Mouse (Mus musculus) embryonic facial prominence, embryonic 11.5 days (tissue): ENCODE data around the gene Ccdc33. TPM values are rescaled to one million over a fixed set of nuclear protein-coding genes. Genes with fewer than 3 reads are reported as not detected.
A peak's percentile ranks its signal among the peaks of the same experiment; 100 is the strongest.

Source experiments
- ATAC-seq: fragments of 200-750 bp; cut with Nextera tagmentation; replicated peaks from 2 replicates; pipeline ENCODE4 v1.8.0; 2017; ENCODE audit warnings: low read depth; ENCODE audit not compliant: insufficient number of reproducible peaks, low FRiP score, low TSS enrichment
- DNase-seq: peaks from one replicate; pipeline ENCODE4 v3.0.0-alpha.2; 2015; ENCODE audit warnings: low spot score
- H3K27ac ChIP-seq: fragments of 300-500 bp; sonication (generic); replicated peaks from 2 replicates; pipeline ENCODE4 v1.5.1; 2014; ENCODE audit warnings: mild to moderate bottlenecking, low read depth, low read length, control low read depth
- H3K27me3 ChIP-seq: fragments of 300-500 bp; sonication (generic); 2 replicates; pipeline ENCODE4 v1.6.1; 2014; ENCODE audit warnings: mild to moderate bottlenecking, low read length, moderate library complexity, mixed read lengths; ENCODE audit not compliant: control insufficient read depth, insufficient read depth
- H3K36me3 ChIP-seq: fragments of 300-500 bp; sonication (generic); replicated peaks from 2 replicates; pipeline ENCODE4 v1.6.1; 2014; ENCODE audit warnings: low read depth, mild to moderate bottlenecking, low read length, moderate library complexity, mixed read lengths; ENCODE audit not compliant: control insufficient read depth, insufficient read depth
- H3K4me1 ChIP-seq: fragments of 300-500 bp; sonication (generic); 2 replicates; pipeline ENCODE4 v1.6.1; 2014; ENCODE audit warnings: low read length, mixed read lengths; ENCODE audit not compliant: control insufficient read depth, insufficient read depth
- H3K4me2 ChIP-seq: fragments of 300-500 bp; sonication (generic); 2 replicates; pipeline ENCODE4 v1.6.1; 2014; ENCODE audit warnings: low read depth, mild to moderate bottlenecking, control low read depth, low read length, moderate library complexity
- H3K4me3 ChIP-seq: fragments of 300-500 bp; sonication (generic); 2 replicates; pipeline ENCODE4 v1.5.1; 2014; ENCODE audit warnings: low read depth, low read length, control low read depth
- H3K9ac ChIP-seq: fragments of 300-500 bp; sonication (generic); replicated peaks from 2 replicates; pipeline ENCODE4 v1.6.1; 2014; ENCODE audit warnings: mild to moderate bottlenecking, control low read depth, low read length
- H3K9me3 ChIP-seq: fragments of 300-500 bp; sonication (generic); replicated peaks from 2 replicates; pipeline ENCODE4 v1.6.1; 2016; ENCODE audit warnings: mild to moderate bottlenecking, low read length, inconsistent platforms, mixed read lengths; ENCODE audit not compliant: control insufficient read depth
- WGBS: fragments of 180-500 bp; shearing (Covaris S2); extraction: QIAGEN DNeasy Blood & Tissue Kit; methylation state at CpG from one replicate; pipeline ENCODE4 v1.1.7; 2014; 5-methylcytosine and 5-hydroxymethylcytosine counted together
- polyA plus RNA-seq: library from polyadenylated mRNA; unstranded; fragments of >200 nt; fragmentation: Nextera tagmentation; extraction: Ambion mirVana; gene quantifications from 2 replicates; pipeline ENCODE4 v1.2.1, GENCODE M21; 2014

Gene Ccdc33
- polyA plus RNA-seq, 1 experiment from 2014 or later, result 0.77 TPM

DNA sequence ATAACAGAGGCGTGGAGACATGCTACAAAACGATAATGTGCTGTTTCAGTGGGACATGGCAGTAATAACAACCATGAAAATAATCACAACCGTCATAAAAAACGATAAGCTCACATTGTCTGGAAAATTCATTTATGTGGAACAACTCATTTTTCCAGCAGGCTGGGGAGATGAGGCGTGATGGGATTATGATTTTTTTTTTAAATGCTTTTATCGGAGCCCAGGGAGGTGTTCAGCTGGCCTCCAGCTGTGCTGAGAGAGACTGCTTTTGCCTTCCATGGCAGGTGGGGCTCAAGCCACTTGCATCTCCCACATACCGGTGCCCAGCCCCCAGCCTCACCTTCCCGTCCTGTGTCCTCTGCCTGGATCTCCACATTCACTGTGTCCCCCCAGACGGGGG lies 32.4 kb downstream of the Ccdc33 start:
- no peak overlapping the region for H3K27ac ChIP-seq
- H3K4me3 ChIP-seq, result no peak overlapping the region
- H3K4me2 ChIP-seq, result no peak overlapping the region
- WGBS, result 35% methylated on average over 9 of the region's 9 CpGs
- no peaks in the 10 kb centered on the region for H3K9me3 ChIP-seq
- DNase-seq (no peak), ATAC-seq (no peak)
- H3K4me1 ChIP-seq, result peaks cover 5% of the 10 kb centered on the region; the same call in 1 of the 2 replicates
- no peak overlapping the region for H3K9ac ChIP-seq
- no peaks in the 10 kb centered on the region for H3K27me3 ChIP-seq
- H3K36me3 ChIP-seq, result no peaks in the 10 kb centered on the region

- H3K9ac ChIP-seq, result no peak overlapping the region
- 30% methylated on average over 2 of the region's 2 CpGs for WGBS
- no peaks in the 10 kb centered on the region for H3K9me3 ChIP-seq
- no peaks in the 10 kb centered on the region for H3K27me3 ChIP-seq
- H3K4me3 ChIP-seq, result no peak overlapping the region
- no peak overlapping the region for H3K27ac ChIP-seq
- no peak overlapping the region for H3K4me2 ChIP-seq
- H3K4me1 ChIP-seq, result peaks cover 5% of the 10 kb centered on the region; the same call in 1 of the 2 replicates
- H3K36me3 ChIP-seq, result no peaks in the 10 kb centered on the region
- no peak for DNase-seq
- no peak for ATAC-seq
Measured at GRCm38 (mm10) chr9:58085074-58085473, 33.5 kb downstream of the Ccdc33 start.

GRCm38 (mm10) chr9:58084586-58084985 lies 34.0 kb downstream of the Ccdc33 start:
- peaks cover 5% of the 10 kb centered on the region; the same call in 1 of the 2 replicates for H3K4me1 ChIP-seq
- H3K4me3 ChIP-seq, result no peak overlapping the region
- H3K27ac ChIP-seq, result no peak overlapping the region
- ATAC-seq (no peak), DNase-seq (no peak)
- no peaks in the 10 kb centered on the region for H3K36me3 ChIP-seq
- H3K9me3 ChIP-seq, result no peaks in the 10 kb centered on the region
- no peak overlapping the region for H3K9ac ChIP-seq
- H3K4me2 ChIP-seq, result no peak overlapping the region
- whole genome bisulfite sequencing, result 17% methylated on average over 8 of the region's 8 CpGs
- no peaks in the 10 kb centered on the region for H3K27me3 ChIP-seq

- Histone ChIP-seq H3K36me3 (no peaks in the 10 kb centered on the region), H3K27me3 (no peaks in the 10 kb centered on the region), H3K9me3 (no peaks in the 10 kb centered on the region), H3K27ac (no peak overlapping the region; the same call in 1 of the 2 replicates), H3K4me2 (no peak overlapping the region), H3K9ac (no peak overlapping the region), H3K4me1 (no peaks in the 10 kb centered on the region), H3K4me3 (no peak overlapping the region)
- no peak for DNase-seq
- ATAC-seq, result no peak
- 59% methylated on average over 3 of the region's 3 CpGs for WGBS
Measured at GRCm38 (mm10) chr9:58074561-58074960, 44.1 kb downstream of the Ccdc33 start.

GRCm38 (mm10) chr9:58067546-58067945 lies 51.1 kb downstream of the Ccdc33 start:
- WGBS, result 79% methylated on average over 3 of the region's 3 CpGs
- no peak overlapping the region for H3K4me2 ChIP-seq
- no peak overlapping the region for H3K4me3 ChIP-seq
- no peak overlapping the region for H3K27ac ChIP-seq
- no peaks in the 10 kb centered on the region for H3K36me3 ChIP-seq
- no peaks in the 10 kb centered on the region for H3K27me3 ChIP-seq
- no peak overlapping the region for H3K9ac ChIP-seq
- DNase-seq (no peak), ATAC-seq (no peak)
- no peaks in the 10 kb centered on the region for H3K9me3 ChIP-seq
- H3K4me1 ChIP-seq, result no peaks in the 10 kb centered on the region

DNA sequence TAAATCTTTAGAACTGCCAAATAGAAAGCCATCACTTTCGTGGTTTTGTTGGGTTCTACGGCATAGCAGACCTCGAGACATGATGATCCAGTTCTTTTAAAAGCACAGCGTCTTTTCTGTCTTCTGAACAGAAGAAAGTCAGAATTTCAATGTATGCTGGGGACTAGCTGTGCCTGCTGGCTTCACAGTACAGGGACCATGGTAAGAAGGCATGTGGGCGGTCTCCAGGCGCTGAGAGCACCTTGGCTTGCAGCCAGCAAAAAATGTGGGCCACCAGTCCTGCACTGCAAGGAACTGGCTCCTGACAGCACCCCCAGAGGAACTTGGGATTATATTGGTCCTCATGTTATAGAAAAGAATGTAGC lies 51.9 kb downstream of the Ccdc33 start:
- Histone ChIP-seq H3K36me3 (no peaks in the 10 kb centered on the region), H3K27ac (no peak overlapping the region), H3K4me3 (no peak overlapping the region), H3K27me3 (no peaks in the 10 kb centered on the region), H3K9me3 (no peaks in the 10 kb centered on the region), H3K4me2 (no peak overlapping the region), H3K4me1 (no peaks in the 10 kb centered on the region), H3K9ac (no peak overlapping the region)
- ATAC-seq (no peak), DNase-seq (no peak)
- 85% methylated on average over 6 of the region's 6 CpGs for WGBS

- Histone ChIP-seq H3K9ac (no peak overlapping the region), H3K4me2 (no peak overlapping the region), H3K27ac (no peak overlapping the region), H3K36me3 (no peaks in the 10 kb centered on the region), H3K4me1 (no peaks in the 10 kb centered on the region), H3K4me3 (no peak overlapping the region), H3K9me3 (no peaks in the 10 kb centered on the region), H3K27me3 (no peaks in the 10 kb centered on the region; the same call in 1 of the 2 replicates)
- DNase-seq (no peak), ATAC-seq (no peak)
- 81% methylated on average over 6 of the region's 6 CpGs for WGBS
Measured at GRCm38 (mm10) chr9:58065977-58066730, 52.5 kb downstream of the Ccdc33 start.

DNA sequence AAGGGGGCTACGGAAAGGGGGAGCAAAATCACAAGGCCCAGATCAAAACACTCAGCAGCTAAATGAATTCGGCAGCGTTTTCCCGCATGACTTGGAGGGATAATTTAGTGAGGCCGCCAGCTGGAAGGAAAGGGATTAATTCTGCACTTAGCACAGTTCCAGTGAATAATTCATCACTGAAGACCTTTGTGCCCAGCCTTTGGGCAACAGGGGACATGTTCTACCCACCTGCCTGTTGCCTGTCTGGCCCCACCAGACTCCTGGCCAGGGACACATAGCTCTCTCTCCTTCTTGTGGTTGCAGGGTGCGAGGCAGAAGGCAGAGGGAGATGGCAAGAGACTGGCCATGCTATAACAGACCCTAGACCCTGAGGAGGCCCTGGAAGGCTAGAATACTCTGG lies 53.1 kb downstream of the Ccdc33 start:
- H3K9me3 ChIP-seq, result no peaks in the 10 kb centered on the region
- ATAC-seq, result no peak
- no peak for DNase-seq
- H3K4me1 ChIP-seq, result no peaks in the 10 kb centered on the region
- 0 out of 2 replicates have a peak overlapping the region, but pooled peaks have one; percentile 20 for H3K27ac ChIP-seq
- no peaks in the 10 kb centered on the region for H3K36me3 ChIP-seq
- H3K27me3 ChIP-seq, result no peaks in the 10 kb centered on the region; the same call in 1 of the 2 replicates
- H3K9ac ChIP-seq, result no peak overlapping the region
- H3K4me2 ChIP-seq, result no peak overlapping the region
- H3K4me3 ChIP-seq, result no peak overlapping the region
- 39% methylated on average over 6 of the region's 6 CpGs for WGBS
